Mouse (Mus musculus) frontal cortex, adult 2 months (tissue): ENCODE data around the gene Fndc3a. TPM values are rescaled to one million over a fixed set of nuclear protein-coding genes. Genes with fewer than 3 reads are reported as not detected.

Source experiments
- DNase-seq, 2 experiments: peaks; one replicate each; pipeline ENCODE4 v3.0.0; 2022; ENCODE audit warnings: low spot score in 1 of 2; ENCODE audit errors: extremely low spot score in 1 of 2
- polyA plus RNA-seq: library from polyadenylated mRNA; depleted of rRNA; stranded (reverse); fragments of >200 nt; gene quantifications from 2 replicates; pipeline ENCODE4 v1.2.3, GENCODE M21; 2012; rRNA removed

Gene Fndc3a
- 24.8 and 26.8 TPM in 2 replicates for polyA plus RNA-seq

DNA sequence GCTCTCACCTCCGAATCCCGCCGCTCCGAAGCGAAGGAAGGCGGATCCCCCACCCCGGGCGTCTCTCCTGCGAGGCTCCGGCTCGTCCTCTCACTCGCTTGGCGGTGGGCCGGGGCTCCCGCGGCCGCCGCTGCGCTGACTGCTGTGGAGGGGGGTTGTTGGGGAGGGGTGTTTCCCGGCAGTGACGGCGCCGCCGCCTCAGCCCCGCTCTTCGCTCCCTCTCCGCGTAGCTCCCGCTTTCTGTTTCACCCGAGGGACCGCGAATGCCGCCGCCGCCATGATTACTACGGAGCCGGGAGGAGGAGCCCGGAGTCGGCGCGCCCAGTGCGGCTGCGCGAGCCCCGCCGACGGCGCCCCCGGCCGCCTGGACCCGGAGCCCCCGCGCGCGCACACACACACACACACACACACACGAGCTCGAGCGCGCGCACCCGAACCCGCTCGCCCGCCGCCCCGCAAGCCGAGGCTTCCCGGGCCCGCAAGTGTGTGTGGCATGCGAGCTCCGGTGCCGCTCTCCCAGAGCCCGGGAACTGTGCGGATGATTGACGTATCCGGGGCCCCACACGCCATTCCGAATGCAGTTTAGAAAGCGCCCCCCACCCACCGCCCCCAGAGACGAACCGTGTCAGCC lies at the start of gene Fndc3a:
Gene Fndc3a, minus strand, starts transcription at position 294 of the 631 bp plus-strand sequence.
- DNase-seq = peak; percentile 50 to 86

DNA sequence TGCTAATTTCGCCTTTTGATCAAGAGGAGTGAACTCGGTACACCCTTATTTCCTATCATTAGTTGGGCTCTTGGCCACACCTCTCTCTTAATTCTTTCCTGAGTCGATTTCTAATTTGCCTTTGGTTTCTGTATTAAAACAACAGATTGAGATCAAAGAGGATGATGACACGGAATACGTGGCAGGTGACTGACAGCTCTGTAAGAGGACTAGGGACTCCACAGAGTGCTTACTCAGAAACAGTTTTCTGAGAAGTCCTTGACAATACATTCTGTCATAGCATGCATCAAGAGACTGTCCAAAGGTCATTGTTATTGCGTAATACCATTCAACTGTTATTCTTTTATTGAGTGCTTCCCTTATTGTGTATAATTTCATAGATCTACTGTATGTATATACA lies 43.1 kb upstream of the Fndc3a start:
- no peak for DNase-seq

DNA sequence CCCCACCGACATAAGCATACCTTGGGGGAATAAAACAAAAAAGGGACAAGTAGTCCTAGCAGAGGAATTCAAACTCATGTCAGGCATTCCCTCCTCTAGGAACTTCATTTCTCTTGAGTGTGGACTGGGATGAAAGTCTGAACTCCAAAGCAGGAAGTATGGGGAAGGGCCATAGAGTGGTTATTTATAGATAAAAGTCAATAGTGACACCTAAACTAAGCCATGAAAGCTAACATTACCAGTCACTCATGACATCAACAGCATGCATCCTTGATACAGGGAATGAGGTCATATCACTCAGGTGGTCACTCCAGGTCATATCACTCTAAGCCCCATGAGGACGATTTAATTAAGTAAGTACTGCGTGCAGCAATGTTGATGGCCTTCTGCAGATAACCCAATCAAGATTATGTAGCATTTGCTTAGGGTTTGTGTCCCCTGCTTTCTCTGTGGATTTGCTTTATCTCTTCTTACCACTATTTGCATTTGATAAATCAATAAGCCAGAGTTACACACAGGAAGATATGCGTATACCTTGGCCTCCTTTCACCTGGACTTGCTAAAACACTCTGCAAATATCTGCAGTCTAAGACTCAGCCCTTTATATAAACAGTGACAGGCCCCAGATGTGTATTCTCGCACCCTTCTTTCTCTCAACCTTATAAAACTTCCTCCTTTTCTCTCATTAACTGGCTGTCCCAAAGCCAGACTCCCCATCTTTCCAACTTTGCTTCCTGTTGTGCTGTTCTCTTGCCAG lies 40.8 kb upstream of the Fndc3a start:
- DNase-seq = no peak

DNA sequence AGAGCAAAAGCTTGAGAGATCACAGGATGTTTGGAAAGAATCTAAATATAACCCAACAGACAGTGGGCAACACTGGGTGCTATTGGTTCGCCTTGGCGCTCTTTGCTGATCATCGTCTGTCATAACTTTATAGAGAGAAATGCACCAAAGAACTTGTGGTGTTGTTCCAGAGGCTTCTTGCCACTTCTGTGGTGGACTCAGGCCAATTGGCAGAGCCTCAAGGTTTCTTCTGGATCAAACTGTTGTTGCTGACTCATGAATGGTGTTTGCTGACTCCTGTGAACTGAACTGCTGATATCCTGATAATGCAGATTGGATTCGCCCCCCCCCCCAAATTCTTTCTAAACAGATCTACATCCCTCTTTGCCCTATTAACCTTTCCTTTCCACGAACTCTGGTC lies 38.5 kb upstream of the Fndc3a start:
- no peak for DNase-seq

DNA sequence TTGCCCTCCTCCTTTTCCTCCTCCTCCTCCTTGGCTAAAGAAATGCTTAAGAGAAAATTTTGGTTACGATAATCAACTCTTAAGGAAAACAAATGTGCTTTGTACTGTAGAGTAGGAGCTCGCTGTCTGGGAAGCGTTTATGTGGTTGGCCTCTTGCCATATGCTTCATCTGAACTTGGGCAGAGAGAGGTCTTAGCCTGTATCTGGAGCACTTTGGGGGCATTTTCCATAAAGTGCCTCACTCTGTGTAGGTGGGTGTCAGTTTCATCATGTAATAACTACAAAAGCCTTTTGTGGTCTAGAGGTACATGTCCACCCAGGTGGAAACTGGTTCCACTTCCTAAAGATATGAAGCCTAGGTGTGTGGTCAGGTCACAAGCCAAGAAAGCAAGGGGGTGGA lies 31.9 kb upstream of the Fndc3a start:
- DNase-seq = no peak

DNA sequence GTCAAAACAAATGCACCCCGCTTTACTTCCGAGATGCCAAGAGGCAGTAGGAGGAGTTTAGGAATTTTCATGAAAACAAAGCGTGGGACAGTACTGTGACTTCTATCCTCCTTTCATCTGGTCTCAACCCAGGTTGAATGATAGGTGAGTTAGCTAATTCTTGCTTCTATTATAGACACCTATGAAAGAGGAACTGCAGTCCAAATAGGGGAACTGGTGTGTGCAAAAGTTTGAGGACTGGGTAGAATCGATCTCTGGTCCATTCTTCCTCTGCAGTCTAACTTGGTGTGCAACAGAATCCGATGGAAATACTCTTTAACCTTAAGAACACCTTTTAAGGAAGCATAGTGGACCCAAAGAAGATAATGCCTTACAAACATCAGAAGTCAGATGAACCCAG lies 30.5 kb upstream of the Fndc3a start:
- no peak for DNase-seq

DNA sequence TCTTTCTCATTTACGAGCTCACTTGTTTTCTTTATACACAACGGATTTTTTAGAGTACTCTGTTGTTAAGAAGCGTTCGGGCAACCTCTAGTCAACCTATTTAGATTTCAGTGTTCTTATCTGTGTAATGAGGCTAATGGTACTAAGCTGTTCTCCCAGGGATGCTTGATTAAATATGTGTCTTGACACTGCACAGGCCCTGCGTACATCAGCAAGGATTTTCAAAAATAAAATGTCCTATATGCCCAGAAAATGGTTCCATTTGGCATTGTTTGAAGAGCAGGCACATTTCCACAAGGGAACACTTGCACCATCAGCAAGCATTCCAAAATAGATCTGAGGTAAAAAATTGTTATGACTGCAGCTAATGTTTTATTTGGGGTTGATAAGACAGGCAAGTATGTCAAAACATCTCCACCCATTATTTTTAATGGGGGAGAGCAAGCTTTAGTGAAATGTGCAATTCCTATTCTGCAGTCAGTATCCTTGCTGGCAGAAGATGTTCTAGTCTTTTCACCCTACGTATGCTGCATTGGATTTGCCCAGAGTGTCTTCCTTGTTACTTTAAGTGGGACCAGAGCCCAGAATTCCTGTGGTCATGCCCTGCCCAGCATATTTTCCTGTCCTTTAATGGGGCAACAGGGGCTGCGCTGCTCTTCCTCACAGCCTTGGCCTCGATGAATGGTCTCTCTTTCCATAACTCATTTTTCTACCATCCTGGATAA lies 29.8 kb upstream of the Fndc3a start:
- DNase-seq = no peak

DNA sequence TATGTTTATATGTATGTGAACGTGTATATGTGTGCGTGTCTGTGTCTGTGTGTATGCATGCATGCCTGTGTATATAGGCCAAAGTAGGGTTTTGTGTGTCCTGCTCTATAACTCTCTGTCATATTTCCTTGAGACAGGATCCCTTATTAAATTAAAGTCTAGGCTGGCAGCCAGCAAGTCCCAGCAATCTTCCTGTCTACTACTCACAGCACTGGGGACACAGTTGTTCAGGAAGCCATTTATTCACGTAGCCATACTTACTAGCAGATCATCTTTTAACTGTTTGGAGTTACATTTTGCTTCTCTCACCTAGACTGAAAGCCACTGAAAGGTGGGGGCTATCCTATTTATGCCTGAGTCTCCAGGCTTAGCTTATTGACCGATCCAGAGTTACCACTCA lies 29.0 kb upstream of the Fndc3a start:
- DNase-seq = no peak

DNA sequence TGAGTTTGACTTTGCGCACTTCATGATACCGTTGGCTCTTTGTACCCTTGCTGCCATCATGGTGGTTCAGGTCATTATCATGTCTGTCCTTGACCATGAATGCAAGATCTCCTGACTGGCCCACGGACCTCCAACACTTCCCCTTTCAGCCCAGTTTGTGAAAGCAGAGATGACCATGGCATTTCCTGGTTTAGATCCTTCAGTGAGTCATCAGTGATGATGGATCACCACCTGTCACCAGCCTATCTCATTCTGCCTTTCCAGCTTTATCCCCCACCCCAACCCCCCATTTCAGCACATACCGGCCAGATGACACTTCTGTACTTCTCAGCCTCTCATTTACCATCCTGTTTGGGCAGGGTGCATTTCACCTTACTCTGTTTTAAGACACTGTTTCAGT lies 28.4 kb upstream of the Fndc3a start:
- no peak for DNase-seq

DNA sequence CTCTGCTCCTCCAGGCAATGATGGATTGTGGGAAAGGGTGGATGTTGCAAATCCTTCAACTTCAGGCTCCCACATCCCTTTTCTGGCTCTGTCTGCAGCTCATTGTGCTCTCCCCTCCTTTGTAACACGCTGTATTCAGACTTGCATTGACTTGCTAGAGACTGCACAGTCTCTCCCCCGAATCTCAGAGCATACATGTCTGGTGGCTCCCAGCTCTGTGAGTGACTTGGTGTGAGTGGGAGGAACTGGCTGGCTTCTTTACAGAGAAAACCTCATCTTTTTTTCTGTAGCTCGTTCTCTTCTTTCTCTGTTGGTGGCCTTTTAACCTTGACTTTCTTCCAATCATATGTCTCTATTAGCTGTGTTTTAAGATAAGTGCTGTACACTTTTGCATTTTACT lies 16.1 kb upstream of the Fndc3a start:
- DNase-seq = no peak

DNA sequence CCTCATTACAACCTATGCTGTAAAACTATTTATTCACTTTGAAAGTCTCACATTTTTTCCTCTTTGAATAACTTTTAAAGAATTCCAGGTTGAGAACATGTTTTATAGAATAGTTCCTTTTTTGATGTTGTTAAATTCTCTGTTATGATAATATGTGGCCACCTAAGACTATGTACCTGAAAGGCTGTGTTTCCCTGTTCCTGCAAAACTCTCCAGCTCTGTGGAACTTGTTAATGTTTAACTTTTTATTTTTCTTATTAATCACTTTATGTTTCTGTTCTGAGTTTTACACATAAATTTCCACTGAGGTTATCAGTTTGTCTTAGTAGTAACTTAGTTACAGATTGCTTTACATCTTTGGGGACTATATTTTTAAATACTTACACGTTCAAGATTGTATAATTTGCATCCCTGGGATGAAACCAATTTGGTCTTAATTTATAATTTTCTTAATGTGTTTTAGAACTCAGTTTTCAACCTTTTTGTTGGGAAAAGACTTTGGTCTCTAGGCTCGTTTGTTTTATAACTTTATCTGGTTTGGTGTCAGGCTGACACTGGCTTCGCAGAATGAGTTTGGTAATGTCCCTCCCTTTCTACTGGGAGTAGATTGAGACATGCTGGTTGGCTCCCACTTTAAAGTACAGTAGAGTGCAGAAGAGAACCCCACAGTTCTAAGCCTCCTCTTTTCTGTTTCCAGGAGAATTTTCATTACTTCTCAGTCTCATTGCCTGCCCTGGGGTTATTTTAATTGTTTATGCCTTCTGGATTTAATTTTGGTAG lies 12.7 kb upstream of the Fndc3a start:
- DNase-seq = no peak

DNA sequence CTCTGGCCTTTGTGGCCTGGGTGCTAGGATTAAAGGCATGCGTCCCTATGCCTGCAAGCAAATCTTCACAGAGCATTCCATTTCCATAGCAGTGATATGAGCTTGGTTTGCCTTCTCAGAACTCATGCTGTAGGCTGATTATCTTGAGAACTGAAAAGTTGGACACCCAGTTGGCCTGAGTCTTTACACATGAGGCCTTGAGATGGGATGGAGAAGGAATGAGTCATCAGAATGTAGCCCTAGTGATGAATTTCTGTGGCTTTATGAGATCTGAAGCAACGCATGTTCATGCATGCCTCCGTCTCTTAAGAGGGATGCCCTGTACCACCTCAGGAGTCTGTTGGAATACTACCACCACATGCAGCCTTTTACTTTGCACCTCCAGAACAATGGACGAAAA lies 6.4 kb upstream of the Fndc3a start:
- DNase-seq = no peak

DNA sequence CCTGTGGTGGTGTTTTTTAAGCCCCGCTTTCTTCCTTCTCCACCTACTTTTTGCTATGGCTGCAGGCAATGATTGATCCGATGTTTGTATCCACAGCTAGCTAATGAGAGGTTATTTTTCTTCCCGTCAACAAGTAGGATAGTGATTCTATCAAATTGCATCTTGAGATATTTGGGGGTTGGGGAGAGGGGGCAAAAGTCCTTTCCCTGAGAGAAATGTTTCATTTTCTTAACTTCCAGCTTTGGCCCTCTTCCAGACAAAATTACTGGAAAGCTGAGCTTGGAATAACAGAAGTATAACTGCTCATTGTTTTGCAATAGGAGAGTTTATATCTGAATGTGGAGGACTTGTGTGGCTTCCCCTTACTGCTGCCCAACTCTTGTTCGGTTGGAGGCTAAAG lies 1.3 kb upstream of the Fndc3a start:
- no peak for DNase-seq

DNA sequence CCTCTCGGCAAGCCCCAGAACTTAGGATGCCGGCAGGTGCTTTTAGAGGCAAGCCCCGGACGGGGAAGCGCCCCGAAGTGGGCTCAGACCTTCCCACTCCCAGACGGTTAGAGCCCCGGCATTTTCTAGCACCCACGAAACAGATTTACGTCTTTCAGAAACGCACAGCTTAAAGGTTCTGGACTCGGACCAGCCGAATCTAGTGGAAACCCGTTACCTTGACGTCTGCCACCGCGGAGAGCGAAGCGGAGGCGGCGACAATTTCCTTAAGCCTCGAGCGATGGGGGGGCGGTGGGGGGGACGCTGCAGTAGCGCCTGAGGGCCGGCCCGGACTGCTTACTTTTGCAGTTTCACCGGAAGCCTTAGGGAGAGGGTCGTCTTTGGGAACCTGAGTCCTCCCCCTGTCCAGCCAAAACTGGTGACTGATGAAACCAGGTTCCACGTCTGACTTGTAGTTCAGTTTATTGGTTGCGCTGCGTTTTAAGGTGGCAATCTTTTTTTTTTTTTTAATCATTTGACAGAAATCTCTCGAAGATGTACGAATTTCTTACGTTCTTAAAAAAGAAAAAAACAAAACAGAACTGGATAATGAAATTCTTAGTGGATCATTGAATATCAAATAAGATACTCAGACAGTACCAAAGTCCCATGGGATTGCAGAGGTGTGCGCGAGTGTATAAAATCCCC lies 681 bp upstream of the Fndc3a start:
- peak in 1 of 2 experiments; percentile 59 for DNase-seq

DNA sequence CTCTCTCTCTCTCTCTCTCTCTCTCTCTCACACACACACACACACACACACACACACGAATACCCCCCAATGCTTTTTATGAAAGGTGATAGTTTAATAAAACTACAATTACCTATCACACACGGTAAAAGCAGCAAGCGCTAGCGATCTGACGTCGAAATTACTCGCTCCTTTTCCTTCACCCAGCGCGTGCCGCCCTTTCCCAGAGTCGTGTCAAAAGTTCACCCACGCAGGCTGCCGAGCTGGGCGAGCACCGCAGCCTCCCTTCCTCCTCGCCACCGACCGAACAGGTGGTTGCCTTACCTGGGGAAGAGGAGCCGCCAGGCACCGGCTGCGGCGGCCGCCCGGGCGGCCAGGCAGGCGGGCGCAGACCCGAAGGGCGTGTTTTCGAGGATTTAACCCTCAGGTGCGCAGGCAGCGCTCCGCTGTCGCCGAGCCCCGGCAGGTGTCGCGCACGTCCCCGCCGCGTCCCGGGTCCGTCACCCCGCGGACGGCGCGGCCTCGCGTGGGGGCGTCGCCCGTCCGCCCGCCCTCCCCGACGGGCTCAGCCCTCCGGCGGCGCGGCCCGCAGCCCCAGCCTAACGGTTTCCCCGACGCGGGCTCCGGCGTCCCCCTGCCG lies 603 bp downstream of the Fndc3a start:
- peak in 1 of 2 experiments; percentile 29 for DNase-seq

DNA sequence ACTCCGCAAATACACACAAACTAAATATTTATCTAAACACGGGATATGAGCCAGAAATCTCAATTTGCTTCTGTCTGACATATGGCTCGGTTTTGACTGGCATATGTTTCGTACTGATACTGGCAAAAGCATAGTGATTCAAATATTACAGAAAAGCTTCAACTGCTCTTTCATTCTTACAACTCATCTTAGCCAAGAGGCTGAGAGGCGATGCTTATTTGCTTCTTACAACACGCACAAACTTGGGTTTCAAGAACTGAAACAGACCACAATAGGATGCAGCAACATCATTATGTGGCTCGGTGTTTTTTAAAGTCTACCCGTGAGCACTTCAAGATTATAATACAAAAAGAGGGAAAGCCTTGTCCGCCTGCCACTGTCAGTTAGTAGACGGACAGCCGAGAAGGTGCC lies 1.2 kb downstream of the Fndc3a start:
- DNase-seq = no peak

DNA sequence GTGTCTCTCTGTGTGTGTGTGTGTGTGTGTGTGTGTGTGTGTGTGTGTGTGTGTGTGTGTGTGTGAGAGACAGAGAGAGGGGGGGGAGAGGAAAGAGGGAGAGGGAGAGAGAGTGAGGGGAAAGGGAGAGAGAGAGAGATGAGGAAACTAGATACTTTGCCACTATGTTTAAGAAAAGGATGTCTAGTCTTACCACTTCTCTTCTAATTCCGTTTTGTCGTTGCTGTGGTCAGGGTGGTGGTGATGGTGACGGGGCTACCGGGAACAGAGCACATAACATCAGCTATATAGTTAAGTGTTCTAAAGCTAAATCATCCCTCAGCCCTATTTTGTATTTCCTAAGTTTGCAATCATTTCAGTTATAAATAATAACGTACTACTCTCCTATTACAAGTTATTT lies 9.7 kb downstream of the Fndc3a start:
- no peak for DNase-seq

DNA sequence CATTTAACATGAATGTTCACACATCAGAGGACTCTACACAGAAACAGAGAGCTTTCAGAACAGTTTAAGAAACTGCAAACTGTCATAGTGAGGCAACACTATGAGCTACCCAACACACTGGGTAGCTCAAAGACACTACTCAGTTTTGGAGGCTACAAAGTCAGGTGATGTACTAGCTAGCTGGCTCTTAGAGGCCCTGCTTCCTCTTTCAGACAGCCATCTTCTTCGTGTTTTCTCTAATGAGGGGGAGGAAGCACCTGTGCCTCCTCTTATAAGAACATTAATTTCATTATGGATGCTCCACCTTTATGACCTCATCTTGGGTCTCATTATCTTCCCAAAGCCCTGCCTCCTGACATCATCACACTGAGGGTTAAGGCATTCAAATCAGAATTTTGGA lies 18.4 kb downstream of the Fndc3a start:
- DNase-seq = no peak

DNA sequence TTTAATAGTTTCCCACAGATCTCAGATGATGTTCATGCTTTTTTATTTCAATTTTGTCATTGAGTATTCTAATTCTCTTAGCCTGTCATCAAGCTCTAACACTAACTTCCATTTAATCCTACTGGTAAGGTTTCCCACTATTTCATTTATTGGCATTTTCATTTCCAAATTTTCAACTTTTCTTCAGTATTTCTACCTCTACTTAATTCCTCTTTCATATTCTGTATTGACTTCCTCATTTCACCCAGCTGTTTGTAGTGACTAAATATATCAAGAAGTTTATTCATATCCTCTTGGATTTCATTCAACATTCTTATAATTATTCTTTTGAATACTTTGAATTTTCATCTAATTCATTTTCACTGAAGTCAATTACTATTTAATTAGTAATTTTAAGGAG lies 20.3 kb downstream of the Fndc3a start:
- DNase-seq = no peak

DNA sequence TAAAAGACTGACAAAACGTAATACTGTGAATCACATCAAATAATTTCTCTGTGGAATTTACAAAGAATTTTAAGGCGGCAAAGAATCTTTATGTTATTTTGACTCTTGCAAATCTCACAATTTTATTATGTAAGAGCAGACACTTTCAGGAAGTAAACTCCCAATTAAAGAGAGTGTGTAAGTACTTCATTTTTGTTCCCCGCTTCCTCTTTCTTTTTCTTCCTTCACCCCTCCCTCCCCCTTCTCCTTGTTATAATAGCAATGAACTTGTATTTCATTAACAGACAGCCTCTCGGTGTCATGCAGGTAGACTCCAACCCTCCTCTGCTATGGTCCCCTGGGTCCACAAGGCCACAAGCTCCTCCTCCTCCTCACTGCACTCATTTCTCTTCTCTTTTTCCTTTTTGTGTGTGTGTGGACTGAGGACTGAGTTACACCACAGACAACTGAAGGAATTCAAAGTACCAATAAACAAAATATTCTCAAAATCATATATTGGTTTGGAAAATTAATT lies 24.9 kb downstream of the Fndc3a start:
- no peak for DNase-seq
